Mouse (Mus musculus): ENCODE data around the gene Cdk2ap2. TPM values are rescaled to one million over a fixed set of nuclear protein-coding genes. Genes with fewer than 3 reads are reported as not detected.

Cdk2ap2 gene
- polyA plus RNA-seq, 1 experiment from 2014 or later = 86.0 TPM

DNA sequence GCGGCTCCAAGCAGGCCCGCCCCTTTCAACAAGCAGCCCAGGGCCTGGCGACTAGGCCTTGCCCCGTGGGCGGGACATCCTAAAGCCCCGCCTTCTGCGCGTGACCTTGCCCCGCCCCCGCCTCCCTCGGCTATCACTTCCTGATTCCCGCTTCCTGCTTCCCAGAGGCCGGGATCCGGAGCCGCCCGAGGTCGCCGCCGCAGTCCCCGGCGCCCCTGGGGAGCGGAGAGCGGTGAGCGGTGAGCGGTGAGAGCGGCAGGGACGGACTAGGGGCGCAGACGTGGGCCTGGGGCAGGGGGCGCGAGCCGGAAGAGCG, 51.5 kb downstream of the Cdk2ap2 start, which contains the start of gene Coro1b:
Gene Coro1b (plus strand): TSS at position 129 of the 316 bp plus-strand sequence.
- ATAC-seq (replicated peaks; ENCODE audit: extremely low read depth, insufficient read depth, low FRiP score) = peak; percentile 94
- Histone ChIP-seq H3K4me3 (ENCODE audit: low read length) (peak within 1 kb of the TSS; percentile 83), H3K27ac (ENCODE audit: low read length) (peak within 1 kb of the TSS; percentile 82), H3K36me3 (ENCODE audit: control insufficient read depth, insufficient read depth) (peaks cover 12% of the 10 kb centered on the region), H3K9ac (ENCODE audit: low read length) (peak within 1 kb of the TSS; percentile 95), H3K27me3 (ENCODE audit: control insufficient read depth, insufficient read depth, low read length) (no peaks in the 10 kb centered on the region), H3K9me3 (replicated peaks; ENCODE audit: control insufficient read depth, low read length) (no peaks in the 10 kb centered on the region; the same call in 1 of the 2 replicates), H3K4me1 (ENCODE audit: control insufficient read depth, insufficient read depth, low read length) (peaks cover 12% of the 10 kb centered on the region), H3K4me2 (ENCODE audit: low read depth, low read length) (peak within 1 kb of the TSS; percentile 76)
- under 1% methylated on average over 33 of the region's 33 CpGs for WGBS

Other genes starting within 250 kb of the Cdk2ap2 start
- gene Chka, start 245.4 kb upstream of the Cdk2ap2 start, polyA plus RNA-seq (2015; fragmentation: Nextera tagmentation; extraction: Ambion mirVana) = 24.1 and 30.6 TPM in 2 replicates
- gene Tcirg1, start 190.0 kb upstream of the Cdk2ap2 start, polyA plus RNA-seq (2015; fragmentation: Nextera tagmentation; extraction: Ambion mirVana) = 31.0 and 32.3 TPM in 2 replicates
- 466 and 487 TPM in 2 replicates for gene Ndufs8, start 184.4 kb upstream of the Cdk2ap2 start, polyA plus RNA-seq (2015; fragmentation: Nextera tagmentation; extraction: Ambion mirVana)
- 2.6 and 3.7 TPM in 2 replicates for gene Aldh3b1, start 167.4 kb upstream of the Cdk2ap2 start, polyA plus RNA-seq (2015; fragmentation: Nextera tagmentation; extraction: Ambion mirVana)
- 19.8 TPM in 2 replicates for gene Unc93b1, start 162.0 kb upstream of the Cdk2ap2 start, polyA plus RNA-seq (2015; fragmentation: Nextera tagmentation; extraction: Ambion mirVana)
- gene Aldh3b3, start 138.5 kb upstream of the Cdk2ap2 start, polyA plus RNA-seq (2015; fragmentation: Nextera tagmentation; extraction: Ambion mirVana) = not detected in 2 replicates
- gene Aldh3b2, start 124.9 kb upstream of the Cdk2ap2 start, polyA plus RNA-seq (2015; fragmentation: Nextera tagmentation; extraction: Ambion mirVana) = 0.21 and 0.47 TPM in 2 replicates
- gene Acy3, start 110.6 kb upstream of the Cdk2ap2 start, polyA plus RNA-seq (2015; fragmentation: Nextera tagmentation; extraction: Ambion mirVana) = 13.0 and 13.3 TPM in 2 replicates
- gene Tbx10, start 104.4 kb upstream of the Cdk2ap2 start, polyA plus RNA-seq (2015; fragmentation: Nextera tagmentation; extraction: Ambion mirVana) = not detected in 2 replicates
- gene Nudt8, start 96.6 kb upstream of the Cdk2ap2 start, polyA plus RNA-seq (2015; fragmentation: Nextera tagmentation; extraction: Ambion mirVana) = 67.8 and 75.1 TPM in 2 replicates
- gene Gm49405, start 96.6 kb upstream of the Cdk2ap2 start, polyA plus RNA-seq (2015; fragmentation: Nextera tagmentation; extraction: Ambion mirVana) = 6.2 TPM in 2 replicates
- 84.9 and 90.6 TPM in 2 replicates for gene Doc2g, start 93.9 kb upstream of the Cdk2ap2 start, polyA plus RNA-seq (2015; fragmentation: Nextera tagmentation; extraction: Ambion mirVana)
- gene Ndufv1, start 84.4 kb upstream of the Cdk2ap2 start, polyA plus RNA-seq (2015; fragmentation: Nextera tagmentation; extraction: Ambion mirVana) = 618 and 661 TPM in 2 replicates
- gene Gstp1, start 59.2 kb upstream of the Cdk2ap2 start, polyA plus RNA-seq (2015; fragmentation: Nextera tagmentation; extraction: Ambion mirVana) = 378 and 420 TPM in 2 replicates
- 8.0 and 18.4 TPM in 2 replicates for gene Gstp2, start 51.2 kb upstream of the Cdk2ap2 start, polyA plus RNA-seq (2015; fragmentation: Nextera tagmentation; extraction: Ambion mirVana)
- gene Gstp3, start 37.6 kb upstream of the Cdk2ap2 start, polyA plus RNA-seq (2015; fragmentation: Nextera tagmentation; extraction: Ambion mirVana) = 0.51 and 0.80 TPM in 2 replicates
- gene Cabp2, start 15.6 kb upstream of the Cdk2ap2 start, polyA plus RNA-seq (2015; fragmentation: Nextera tagmentation; extraction: Ambion mirVana) = not detected in 2 replicates
- 27.7 and 29.4 TPM in 2 replicates for gene Pitpnm1, start 2.8 kb downstream of the Cdk2ap2 start, polyA plus RNA-seq (2015; fragmentation: Nextera tagmentation; extraction: Ambion mirVana)
- gene Aip, start 28.7 kb downstream of the Cdk2ap2 start, polyA plus RNA-seq (2015; fragmentation: Nextera tagmentation; extraction: Ambion mirVana) = 87.5 and 88.6 TPM in 2 replicates
- gene Gpr152, start 42.6 kb downstream of the Cdk2ap2 start, polyA plus RNA-seq (2015; fragmentation: Nextera tagmentation; extraction: Ambion mirVana) = not detected in 2 replicates
- gene Cabp4, start 46.9 kb downstream of the Cdk2ap2 start, polyA plus RNA-seq (2015; fragmentation: Nextera tagmentation; extraction: Ambion mirVana) = 0.11 TPM in 1 of 2 replicates, not detected in the other
- 133 and 134 TPM in 2 replicates for gene Coro1b, start 51.4 kb downstream of the Cdk2ap2 start, polyA plus RNA-seq (2015; fragmentation: Nextera tagmentation; extraction: Ambion mirVana)
- gene Ptprcap, start 56.4 kb downstream of the Cdk2ap2 start, polyA plus RNA-seq (2015; fragmentation: Nextera tagmentation; extraction: Ambion mirVana) = 25.3 and 71.1 TPM in 2 replicates
- gene Rps6kb2, start 66.2 kb downstream of the Cdk2ap2 start, polyA plus RNA-seq (2015; fragmentation: Nextera tagmentation; extraction: Ambion mirVana) = 47.4 and 48.7 TPM in 2 replicates
- gene Carns1, start 78.3 kb downstream of the Cdk2ap2 start, polyA plus RNA-seq (2015; fragmentation: Nextera tagmentation; extraction: Ambion mirVana) = 15.9 and 17.5 TPM in 2 replicates
- 10.8 and 26.5 TPM in 2 replicates for gene Tbc1d10c, start 94.1 kb downstream of the Cdk2ap2 start, polyA plus RNA-seq (2015; fragmentation: Nextera tagmentation; extraction: Ambion mirVana)
- gene Ppp1ca, start 94.9 kb downstream of the Cdk2ap2 start, polyA plus RNA-seq (2015; fragmentation: Nextera tagmentation; extraction: Ambion mirVana) = 813 and 866 TPM in 2 replicates
- 19.9 and 21.1 TPM in 2 replicates for gene Rad9a, start 104.5 kb downstream of the Cdk2ap2 start, polyA plus RNA-seq (2015; fragmentation: Nextera tagmentation; extraction: Ambion mirVana)
- gene Clcf1, start 117.1 kb downstream of the Cdk2ap2 start, polyA plus RNA-seq (2015; fragmentation: Nextera tagmentation; extraction: Ambion mirVana) = 1.5 and 1.7 TPM in 2 replicates
- gene AC109138.7, start 117.2 kb downstream of the Cdk2ap2 start, polyA plus RNA-seq (2015; fragmentation: Nextera tagmentation; extraction: Ambion mirVana) = not detected in 2 replicates
- 22.6 and 24.9 TPM in 2 replicates for gene Pold4, start 134.7 kb downstream of the Cdk2ap2 start, polyA plus RNA-seq (2015; fragmentation: Nextera tagmentation; extraction: Ambion mirVana)
- 8.3 and 11.6 TPM in 2 replicates for gene Ssh3, start 172.0 kb downstream of the Cdk2ap2 start, polyA plus RNA-seq (2015; fragmentation: Nextera tagmentation; extraction: Ambion mirVana)
- gene Ankrd13d, start 186.0 kb downstream of the Cdk2ap2 start, polyA plus RNA-seq (2015; fragmentation: Nextera tagmentation; extraction: Ambion mirVana) = 1.4 and 2.4 TPM in 2 replicates
- 11.8 and 15.5 TPM in 2 replicates for gene Grk2, start 209.0 kb downstream of the Cdk2ap2 start, polyA plus RNA-seq (2015; fragmentation: Nextera tagmentation; extraction: Ambion mirVana)

All from heart, embryonic 16.5 days (tissue).